Mouse (Mus musculus): ENCODE measurements around the gene Cend1. TPM values are rescaled to one million over a fixed set of nuclear protein-coding genes. Genes with fewer than 3 reads are reported as not detected.

Cend1 gene
- polyA plus RNA-seq, 1 experiment from 2014 or later: 5.1 TPM

Other genes starting within 250 kb of the Cend1 start
- 94.5 and 97.5 TPM in 2 replicates for gene Hras, start 235.5 kb downstream of the Cend1 start, polyA plus RNA-seq (2015; fragmentation: Nextera tagmentation; extraction: Ambion mirVana)
- gene Lrrc56, start 235.3 kb downstream of the Cend1 start, polyA plus RNA-seq (2015; fragmentation: Nextera tagmentation; extraction: Ambion mirVana): 11.4 and 12.9 TPM in 2 replicates
- 2.6 TPM in 2 replicates for gene Lmntd2, start 215.4 kb downstream of the Cend1 start, polyA plus RNA-seq (2015; fragmentation: Nextera tagmentation; extraction: Ambion mirVana)
- 32.7 and 34.0 TPM in 2 replicates for gene Rassf7, start 213.6 kb downstream of the Cend1 start, polyA plus RNA-seq (2015; fragmentation: Nextera tagmentation; extraction: Ambion mirVana)
- gene Phrf1, start 200.7 kb downstream of the Cend1 start, polyA plus RNA-seq (2015; fragmentation: Nextera tagmentation; extraction: Ambion mirVana): 87.2 and 88.0 TPM in 2 replicates
- gene Irf7, start 163.0 kb downstream of the Cend1 start, polyA plus RNA-seq (2015; fragmentation: Nextera tagmentation; extraction: Ambion mirVana): 1.8 and 2.3 TPM in 2 replicates
- 0.13 TPM in 1 of 2 replicates, not detected in the other for gene Cdhr5, start 152.7 kb downstream of the Cend1 start, polyA plus RNA-seq (2015; fragmentation: Nextera tagmentation; extraction: Ambion mirVana)
- 12.1 and 12.8 TPM in 2 replicates for gene Sct, start 150.4 kb downstream of the Cend1 start, polyA plus RNA-seq (2015; fragmentation: Nextera tagmentation; extraction: Ambion mirVana)
- gene Drd4, start 137.5 kb downstream of the Cend1 start, polyA plus RNA-seq (2015; fragmentation: Nextera tagmentation; extraction: Ambion mirVana): 1.6 and 2.3 TPM in 2 replicates
- gene Deaf1, start 101.8 kb downstream of the Cend1 start, polyA plus RNA-seq (2015; fragmentation: Nextera tagmentation; extraction: Ambion mirVana): 77.5 and 79.9 TPM in 2 replicates
- 45.0 and 48.7 TPM in 2 replicates for gene Tmem80, start 101.8 kb downstream of the Cend1 start, polyA plus RNA-seq (2015; fragmentation: Nextera tagmentation; extraction: Ambion mirVana)
- gene Eps8l2, start 90.6 kb downstream of the Cend1 start, polyA plus RNA-seq (2015; fragmentation: Nextera tagmentation; extraction: Ambion mirVana): 7.4 and 10.3 TPM in 2 replicates
- 266 and 280 TPM in 2 replicates for gene Taldo1, start 37.3 kb downstream of the Cend1 start, polyA plus RNA-seq (2015; fragmentation: Nextera tagmentation; extraction: Ambion mirVana)
- 73.8 and 75.9 TPM in 2 replicates for gene Gatd1, start 15.4 kb downstream of the Cend1 start, polyA plus RNA-seq (2015; fragmentation: Nextera tagmentation; extraction: Ambion mirVana)
- gene Slc25a22, start 8.4 kb upstream of the Cend1 start, polyA plus RNA-seq (2015; fragmentation: Nextera tagmentation; extraction: Ambion mirVana): 38.8 and 39.3 TPM in 2 replicates
- 11.7 and 12.0 TPM in 2 replicates for gene Pidd1, start 14.5 kb upstream of the Cend1 start, polyA plus RNA-seq (2015; fragmentation: Nextera tagmentation; extraction: Ambion mirVana)
- 1,214 and 1,220 TPM in 2 replicates for gene Rplp2, start 17.9 kb upstream of the Cend1 start, polyA plus RNA-seq (2015; fragmentation: Nextera tagmentation; extraction: Ambion mirVana)
- gene Pnpla2, start 25.7 kb upstream of the Cend1 start, polyA plus RNA-seq (2015; fragmentation: Nextera tagmentation; extraction: Ambion mirVana): 13.9 and 14.7 TPM in 2 replicates
- 13.5 and 14.3 TPM in 2 replicates for gene Cracr2b, start 31.6 kb upstream of the Cend1 start, polyA plus RNA-seq (2015; fragmentation: Nextera tagmentation; extraction: Ambion mirVana)
- 12.6 and 14.6 TPM in 2 replicates for gene Cd151, start 37.9 kb upstream of the Cend1 start, polyA plus RNA-seq (2015; fragmentation: Nextera tagmentation; extraction: Ambion mirVana)
- gene Polr2l, start 45.6 kb upstream of the Cend1 start, polyA plus RNA-seq (2015; fragmentation: Nextera tagmentation; extraction: Ambion mirVana): 63.4 and 64.3 TPM in 2 replicates
- 70.5 and 71.2 TPM in 2 replicates for gene Tspan4, start 45.7 kb upstream of the Cend1 start, polyA plus RNA-seq (2015; fragmentation: Nextera tagmentation; extraction: Ambion mirVana)
- gene Chid1, start 110.4 kb upstream of the Cend1 start, polyA plus RNA-seq (2015; fragmentation: Nextera tagmentation; extraction: Ambion mirVana): 42.9 and 43.5 TPM in 2 replicates
- 86.6 and 93.4 TPM in 2 replicates for gene Ap2a2, start 132.7 kb upstream of the Cend1 start, polyA plus RNA-seq (2015; fragmentation: Nextera tagmentation; extraction: Ambion mirVana)
- gene Muc6, start 225.8 kb upstream of the Cend1 start, polyA plus RNA-seq (2015; fragmentation: Nextera tagmentation; extraction: Ambion mirVana): 0.18 and 0.32 TPM in 2 replicates

Data from limb, embryonic 13.5 days (tissue).